Mouse (Mus musculus): ENCODE measurements at regions not wholly inside any gene's neighbourhood (a gene's known extent, or its start where the extent isn't known, plus 50 kb on each side); places are given as distances from the start of the nearest gene placed in this dataset.
"Not testable (repeated sequence)": the region's sequence is repeated elsewhere in the genome, so short reads cannot be mapped to it uniquely, and the experiment has no call there.

DNA sequence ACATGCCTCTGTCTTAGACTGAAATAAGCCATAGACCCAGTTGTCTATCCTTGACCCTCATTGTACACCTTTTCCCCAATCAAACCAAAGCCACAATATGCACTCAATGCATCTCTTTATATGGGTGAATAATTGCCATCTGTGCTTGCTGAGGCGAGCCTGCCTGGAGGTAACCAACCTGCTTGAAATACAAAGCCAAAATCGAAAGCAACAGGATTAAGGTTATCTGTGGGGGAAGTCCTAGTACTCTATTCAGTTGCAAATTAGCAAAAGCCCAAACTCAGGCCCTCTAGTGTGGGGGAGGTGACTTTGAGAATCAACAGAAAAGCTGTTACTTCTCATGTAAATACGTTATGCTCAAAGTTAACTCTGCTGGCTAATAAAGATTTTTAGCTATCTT lies 246.2 kb upstream of the Fundc1 start:
- no peak for DNase-seq (ENCODE audit: low spot score in 2 of 2)

DNA sequence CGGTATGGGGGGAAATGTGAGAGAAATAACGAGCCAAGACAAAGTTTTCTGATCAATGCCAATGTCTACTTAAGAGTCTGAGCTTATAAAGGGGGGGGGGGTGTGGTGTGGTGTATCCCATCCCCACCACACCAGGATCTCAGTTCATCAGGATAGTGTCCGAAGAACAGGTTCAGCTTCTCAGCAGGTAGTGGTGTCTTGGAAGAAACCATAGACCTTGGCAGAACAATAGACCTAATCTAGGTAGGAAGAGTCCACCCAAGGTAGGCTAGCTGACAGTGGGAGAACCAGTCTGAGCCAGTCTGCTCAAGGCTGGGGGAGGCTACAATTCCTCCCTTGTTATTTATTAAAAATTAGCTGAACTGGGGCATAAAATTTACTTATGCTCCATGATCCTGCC lies 245.5 kb upstream of the Fundc1 start:
- no peak for DNase-seq (ENCODE audit: low spot score in 2 of 2)

DNA sequence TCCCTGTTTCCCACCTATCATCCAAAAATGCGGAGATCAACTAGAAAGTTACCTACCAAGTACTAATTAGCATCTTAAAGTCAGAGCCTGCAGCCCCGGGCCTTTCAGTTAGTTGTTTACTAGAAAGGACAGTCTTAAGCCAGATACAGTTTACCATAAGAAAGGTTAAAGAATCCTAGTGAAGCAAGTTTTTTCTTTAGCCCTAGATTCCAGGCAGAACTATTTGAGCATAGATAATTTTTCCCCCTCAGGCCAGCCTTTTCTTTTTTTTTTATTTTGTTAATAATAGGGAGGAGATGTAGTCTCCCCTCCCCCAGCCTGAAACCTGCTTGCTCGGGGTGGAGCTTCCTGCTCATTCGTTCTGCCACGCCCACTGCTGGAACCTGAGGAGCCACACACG lies 215.9 kb upstream of the Fundc1 start:
- not testable (repeated sequence) for DNase-seq (ENCODE audit: low spot score in 2 of 2)

DNA sequence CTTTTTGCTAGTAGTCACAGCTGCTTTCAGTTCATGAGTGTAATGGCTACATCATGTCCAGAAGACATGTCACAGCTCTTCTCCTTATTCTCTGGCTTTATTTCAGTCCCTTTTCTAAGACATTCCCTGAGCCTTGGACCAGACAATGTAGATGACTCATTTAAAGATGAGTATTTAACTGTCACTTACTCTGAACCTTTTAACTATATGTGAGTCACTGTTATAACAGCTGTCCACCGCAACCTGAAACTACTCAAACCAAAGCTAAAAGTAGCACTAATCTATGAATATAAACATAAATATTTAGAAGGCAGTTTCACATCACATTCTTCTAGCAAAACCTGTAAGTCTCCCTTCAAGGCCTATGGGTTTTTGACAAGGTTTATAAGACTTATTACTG lies 203.8 kb upstream of the Fundc1 start:
- DNase-seq (ENCODE audit: low spot score in 2 of 2) = no peak

DNA sequence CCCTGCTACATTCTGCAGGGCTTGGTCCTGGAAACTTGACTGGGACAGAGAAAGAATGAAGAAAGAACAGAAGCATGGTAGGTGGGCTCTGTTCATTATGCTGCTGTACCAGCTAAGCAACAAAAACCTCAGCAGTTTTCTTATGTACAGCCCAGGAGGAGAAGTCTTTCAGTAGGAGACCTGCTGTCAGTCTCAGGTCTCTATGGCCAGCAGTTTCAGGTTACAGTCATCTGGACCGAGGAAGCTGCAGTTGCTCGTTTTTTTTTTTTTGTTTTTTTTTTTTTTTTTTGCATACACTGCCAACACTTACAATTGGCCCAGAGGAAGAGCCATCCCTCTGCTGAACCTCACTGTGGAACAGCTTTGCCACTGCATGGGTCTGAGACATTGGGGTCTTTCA lies 180.7 kb upstream of the Fundc1 start:
- DNase-seq (ENCODE audit: low spot score in 2 of 2) = no peak

DNA sequence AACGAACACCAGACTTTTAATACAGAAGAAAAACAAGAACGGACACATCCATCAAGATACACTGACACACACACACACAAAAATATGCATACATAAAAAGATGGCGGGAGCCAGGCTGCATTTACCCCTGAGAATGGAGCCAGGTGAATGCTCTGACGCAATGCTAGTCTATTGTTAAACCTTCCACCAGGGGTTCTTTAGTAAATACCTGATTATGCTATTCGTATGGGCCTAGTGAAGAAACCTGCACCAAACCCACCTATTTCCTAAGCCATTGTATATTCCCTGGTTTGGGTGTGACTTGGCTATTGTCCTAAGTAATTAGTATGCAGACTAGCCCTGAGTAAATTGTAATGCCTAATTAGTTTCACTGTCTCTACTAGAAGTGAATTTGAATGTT lies 179.3 kb upstream of the Fundc1 start:
- no peak for DNase-seq (ENCODE audit: low spot score in 2 of 2)

DNA sequence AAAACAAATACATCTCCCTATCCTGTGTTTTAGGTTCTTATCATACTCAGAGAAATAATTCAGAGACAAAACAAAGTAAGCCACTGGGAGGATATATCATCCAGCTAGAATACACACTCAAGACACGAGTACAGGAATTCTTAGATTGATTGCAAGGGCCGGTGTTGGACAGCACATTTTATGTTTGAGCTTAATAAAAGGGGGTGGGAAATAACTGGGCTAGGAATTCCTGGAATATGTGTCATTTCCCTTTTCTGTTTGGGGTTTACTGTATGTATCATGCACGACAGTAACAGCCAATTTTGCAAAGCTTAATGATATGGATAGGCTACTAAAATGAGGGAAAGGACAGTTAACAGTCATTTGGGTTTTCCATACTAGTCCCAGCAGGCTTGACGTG lies 158.1 kb upstream of the Fundc1 start:
- no peak for DNase-seq (ENCODE audit: low spot score in 2 of 2)

DNA sequence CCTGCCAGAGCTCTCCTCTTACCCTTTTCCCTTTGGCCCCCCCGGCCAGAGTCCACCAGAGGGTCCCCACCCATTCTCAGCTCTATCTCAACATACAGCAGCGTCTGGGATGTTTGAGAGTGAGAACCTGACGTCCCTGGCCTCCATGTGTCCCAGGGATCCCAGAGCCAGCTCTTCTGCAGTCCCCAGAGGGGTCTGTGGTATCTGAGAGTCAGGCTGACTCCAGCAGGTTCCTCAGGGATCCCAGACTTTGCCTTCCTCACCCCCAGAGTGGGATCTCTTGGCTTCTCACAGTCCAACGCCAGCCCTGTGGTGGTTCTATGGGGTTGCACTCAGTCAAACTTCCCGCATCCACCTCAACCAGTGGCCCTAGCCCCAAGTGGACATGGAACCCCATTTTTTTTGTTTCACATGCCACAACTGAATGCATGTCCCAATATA lies 153.7 kb upstream of the Fundc1 start:
- no peak for DNase-seq (ENCODE audit: low spot score in 2 of 2)

DNA sequence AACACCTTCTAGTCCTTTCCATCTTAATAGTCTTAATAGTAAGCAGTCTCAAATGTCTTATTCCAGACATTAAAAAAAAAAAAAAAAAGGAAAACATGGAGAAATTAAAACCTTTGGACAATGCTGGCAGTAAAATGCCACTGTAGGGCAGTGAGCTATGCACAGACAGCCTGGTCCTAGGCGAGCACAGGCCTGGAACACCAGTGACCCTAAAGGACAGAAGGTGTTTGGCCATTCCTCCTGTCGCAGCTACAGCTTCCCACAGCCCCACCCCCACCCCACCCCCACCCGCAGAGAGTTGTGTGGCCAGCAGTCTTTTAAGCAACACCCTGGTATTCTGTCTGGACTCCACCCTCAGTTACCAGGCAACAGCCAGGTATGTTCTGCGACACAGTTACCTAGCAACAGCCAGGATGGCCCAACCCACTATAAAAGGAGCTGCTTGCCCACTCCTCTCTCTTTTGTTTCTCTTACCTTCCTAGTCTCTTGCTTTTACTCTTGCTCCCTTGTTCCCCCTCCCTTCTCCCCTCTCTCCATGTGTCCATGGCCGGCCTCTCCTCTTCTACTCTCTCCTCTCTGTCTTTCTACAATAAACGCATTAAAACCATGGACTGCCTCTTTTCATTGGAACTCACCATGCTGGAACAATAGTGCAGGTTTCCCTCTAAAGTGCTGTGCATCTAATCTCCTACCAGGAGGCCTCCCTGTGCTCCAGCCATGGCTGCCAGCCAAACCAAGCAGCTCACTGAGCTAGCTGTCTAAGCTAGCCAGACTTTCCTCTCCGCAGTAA lies 153.1 kb upstream of the Fundc1 start:
- peak in 1 of 2 experiments; percentile 1 for DNase-seq (ENCODE audit: low spot score in 2 of 2)

DNA sequence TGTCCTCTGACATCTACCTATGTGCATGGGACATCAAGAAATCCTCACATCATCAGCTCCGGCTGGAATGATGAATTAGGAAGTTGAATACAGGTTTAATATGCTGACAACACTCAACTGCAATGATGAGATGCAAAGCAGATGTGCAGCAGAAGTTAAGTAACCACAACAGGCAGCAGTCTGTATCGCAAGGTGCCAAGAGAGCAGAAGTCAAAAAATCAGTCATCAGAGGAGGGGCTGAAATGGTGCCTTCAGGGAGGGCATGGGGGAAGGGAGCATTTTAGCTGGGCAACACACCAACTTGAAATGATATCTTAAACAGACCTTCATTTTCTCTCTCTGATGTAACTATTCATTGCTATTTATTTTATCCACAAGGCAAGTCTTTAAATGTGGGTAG lies 152.3 kb upstream of the Fundc1 start:
- no peak for DNase-seq (ENCODE audit: low spot score in 2 of 2)

DNA sequence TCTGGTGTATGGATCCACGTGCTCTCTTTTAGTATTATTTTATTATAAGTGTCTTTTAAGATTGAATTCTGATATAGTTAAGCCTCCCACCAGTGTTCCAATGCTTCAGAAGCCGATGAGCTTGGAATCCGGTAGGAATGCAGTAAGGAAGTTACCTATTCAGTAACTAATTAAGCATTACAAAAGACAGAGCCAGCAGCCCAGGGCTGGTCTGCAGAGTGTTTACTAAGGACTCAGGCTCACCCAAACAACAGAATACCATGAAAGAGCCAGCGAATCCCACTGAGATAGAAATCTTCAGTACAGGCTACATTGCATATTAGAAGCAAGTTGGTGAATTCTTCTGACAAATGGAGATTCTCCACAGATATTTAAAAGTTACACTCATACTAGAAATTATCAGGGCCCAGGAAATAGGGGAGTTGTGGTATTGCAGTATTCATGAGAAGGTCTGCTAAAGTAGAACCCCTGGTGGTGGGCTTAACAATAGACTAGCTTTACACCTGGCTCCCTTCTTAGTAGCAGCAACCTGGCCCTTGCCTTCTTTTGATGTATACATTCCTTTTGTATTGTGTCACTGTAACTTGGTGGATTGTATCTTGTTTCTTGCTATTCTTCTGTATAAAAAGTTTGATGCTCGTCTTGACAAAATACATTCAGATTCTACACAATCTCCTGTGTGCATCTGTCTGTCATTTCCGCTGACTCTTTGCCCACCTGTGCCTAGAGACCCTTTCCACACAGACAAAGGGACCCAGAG lies 149.9 kb upstream of the Fundc1 start:
- DNase-seq (ENCODE audit: low spot score in 2 of 2) = not testable (repeated sequence)

DNA sequence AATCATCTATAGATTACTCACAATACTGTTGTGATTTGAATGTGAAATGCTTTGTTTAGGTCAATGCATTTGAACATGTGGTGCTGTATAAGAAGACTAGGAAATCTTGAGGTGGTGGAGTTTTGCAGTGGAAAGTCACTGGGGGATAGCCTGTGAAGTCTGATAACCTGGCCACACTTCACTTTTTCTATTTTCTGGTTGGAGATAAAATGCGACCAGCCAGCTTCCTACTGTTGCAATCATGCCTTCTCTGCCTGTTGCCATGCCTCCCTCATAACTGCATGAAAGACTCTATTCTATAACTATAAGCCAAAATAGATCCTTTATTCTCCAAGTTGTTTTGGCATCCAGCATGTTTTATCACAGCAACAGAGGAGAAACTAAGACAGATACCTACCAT lies 142.4 kb upstream of the Fundc1 start:
- no peak for DNase-seq (ENCODE audit: low spot score in 2 of 2)

DNA sequence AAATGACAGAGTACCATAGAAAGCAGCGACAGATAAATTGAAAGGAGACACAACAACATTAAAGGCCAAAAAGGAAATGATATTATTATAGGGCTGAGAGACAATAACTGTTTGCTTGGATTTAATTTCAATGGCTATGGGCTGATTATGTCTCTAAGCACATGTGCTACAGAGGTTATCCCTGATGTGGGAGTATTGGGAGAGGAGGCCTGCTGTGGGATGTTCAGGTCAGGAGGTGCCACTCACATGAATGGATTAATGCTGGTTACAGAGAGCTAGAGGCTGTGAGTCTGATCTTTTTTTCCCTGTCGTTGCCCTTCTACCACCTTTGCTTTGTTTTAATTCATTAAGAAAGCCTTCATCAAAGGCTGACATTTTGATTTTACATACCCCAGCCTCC lies 140.8 kb upstream of the Fundc1 start:
- DNase-seq (ENCODE audit: low spot score in 2 of 2) = no peak

DNA sequence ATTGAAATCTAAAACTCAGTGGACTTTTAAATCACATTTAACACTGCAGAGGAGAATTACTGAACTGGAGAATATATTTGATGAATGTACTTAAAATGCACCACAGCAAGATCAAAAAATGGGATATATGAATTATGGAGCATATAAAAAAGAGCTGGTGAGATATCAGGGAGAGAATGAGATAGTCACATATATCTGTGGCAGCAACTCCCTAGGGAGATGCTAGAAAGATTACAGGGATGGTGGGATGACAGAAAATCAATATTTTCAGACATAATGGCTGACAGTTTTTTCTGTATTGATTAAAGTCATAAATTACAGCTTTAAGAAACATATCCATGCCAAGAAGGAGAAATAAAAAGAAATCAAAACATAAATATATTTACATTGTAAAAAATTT lies 140.3 kb upstream of the Fundc1 start:
- DNase-seq (ENCODE audit: low spot score in 2 of 2) = no peak

Data from layer of hippocampus, adult 8-10 months (tissue).